Mouse (Mus musculus) kidney, postnatal 0 days (tissue): ENCODE measurements at regions not wholly inside any gene's neighbourhood (a gene's known extent, or its start where the extent isn't known, plus 50 kb on each side); places are given as distances from the start of the nearest gene placed in this dataset.
"Not testable (repeated sequence)": the region's sequence is repeated elsewhere in the genome, so short reads cannot be mapped to it uniquely, and the experiment has no call there.

Source experiments
- ATAC-seq: fragments of 200-750 bp; cut with Nextera tagmentation; replicated peaks from 2 replicates; pipeline ENCODE4 v1.8.0; 2017; ENCODE audit warnings: low read depth, moderate number of reproducible peaks, moderate TSS enrichment, moderate library complexity; ENCODE audit not compliant: low FRiP score
- DNase-seq: peaks from one replicate; pipeline ENCODE4 v3.0.0-alpha.2; 2016; ENCODE audit warnings: low spot score
- H3K27ac ChIP-seq: fragments of 300-500 bp; sonication (generic); 2 replicates; pipeline ENCODE4 v1.5.1; 2014; ENCODE audit warnings: mild to moderate bottlenecking
- H3K27me3 ChIP-seq: fragments of 300-500 bp; sonication (generic); 2 replicates; pipeline ENCODE4 v1.6.1; 2014; ENCODE audit warnings: low read length, mixed read lengths; ENCODE audit not compliant: insufficient read depth
- H3K36me3 ChIP-seq: fragments of 300-500 bp; sonication (generic); 2 replicates; pipeline ENCODE4 v1.6.1; 2014; ENCODE audit warnings: low read length, mixed read lengths; ENCODE audit not compliant: insufficient read depth
- H3K4me1 ChIP-seq: fragments of 300-500 bp; sonication (generic); replicated peaks from 2 replicates; pipeline ENCODE4 v1.6.1; 2014; ENCODE audit warnings: antibody characterized with exemption, low read length, mixed read lengths; ENCODE audit not compliant: insufficient read depth
- H3K4me2 ChIP-seq: fragments of 300-500 bp; sonication (generic); 2 replicates; pipeline ENCODE4 v1.6.1; 2014; ENCODE audit warnings: mild to moderate bottlenecking, low read length, moderate library complexity, mixed read lengths
- H3K4me3 ChIP-seq: fragments of 300-500 bp; sonication (generic); replicated peaks from 2 replicates; pipeline ENCODE4 v1.5.1; 2014; ENCODE audit warnings: low read depth, low read length
- H3K9ac ChIP-seq: fragments of 300-500 bp; sonication (generic); 2 replicates; pipeline ENCODE4 v1.6.1; 2014; ENCODE audit warnings: low read depth, low read length
- H3K9me3 ChIP-seq: fragments of 300-500 bp; sonication (generic); replicated peaks from 2 replicates; pipeline ENCODE4 v1.6.1; 2016; ENCODE audit warnings: low read length, inconsistent platforms, mixed read lengths
- CTCF ChIP-seq: IDR thresholded peaks from 2 replicates; pipeline ENCODE4 v1.5.1; 2016; ENCODE audit warnings: antibody characterized with exemption, low read depth, mild to moderate bottlenecking, moderate library complexity
- WGBS: fragments of 180-500 bp; shearing (Covaris S2); extraction: QIAGEN DNeasy Blood & Tissue Kit; methylation state at CpG from one replicate; pipeline ENCODE4 v1.1.7; 2014; 5-methylcytosine and 5-hydroxymethylcytosine counted together

- H3K27me3 ChIP-seq: no peaks in the 10 kb centered on the region
- no peaks in the 10 kb centered on the region for H3K36me3 ChIP-seq
- no peak overlapping the region for H3K27ac ChIP-seq
- no peak for TF ChIP-seq CTCF
- ATAC-seq: 0 out of 2 replicates have a peak, but pooled peaks have one; percentile 25
- H3K4me3 ChIP-seq: no peak overlapping the region
- 67% methylated on average over 4 of the region's 4 CpGs for WGBS
- DNase-seq: no peak
- no peaks in the 10 kb centered on the region for H3K4me1 ChIP-seq
- no peaks in the 10 kb centered on the region for H3K9me3 ChIP-seq
- H3K9ac ChIP-seq: no peak overlapping the region
- no peak overlapping the region for H3K4me2 ChIP-seq
These were observed 67.0 kb downstream of the Foxa2 start for GRCm38 (mm10) chr2:147979660-147980364.

- Histone ChIP-seq H3K27me3 (no peaks in the 10 kb centered on the region), H3K9me3 (no peaks in the 10 kb centered on the region), H3K4me1 (no peaks in the 10 kb centered on the region), H3K36me3 (no peaks in the 10 kb centered on the region), H3K4me2 (no peak overlapping the region), H3K27ac (no peak overlapping the region), H3K9ac (no peak overlapping the region), H3K4me3 (no peak overlapping the region)
- WGBS: 85% methylated on average over 1 of the region's 1 CpGs
- ATAC-seq: no peak
- TF ChIP-seq CTCF: no peak
- no peak for DNase-seq
These were observed 67.8 kb downstream of the Foxa2 start for GRCm38 (mm10) chr2:147979001-147979400.

DNA sequence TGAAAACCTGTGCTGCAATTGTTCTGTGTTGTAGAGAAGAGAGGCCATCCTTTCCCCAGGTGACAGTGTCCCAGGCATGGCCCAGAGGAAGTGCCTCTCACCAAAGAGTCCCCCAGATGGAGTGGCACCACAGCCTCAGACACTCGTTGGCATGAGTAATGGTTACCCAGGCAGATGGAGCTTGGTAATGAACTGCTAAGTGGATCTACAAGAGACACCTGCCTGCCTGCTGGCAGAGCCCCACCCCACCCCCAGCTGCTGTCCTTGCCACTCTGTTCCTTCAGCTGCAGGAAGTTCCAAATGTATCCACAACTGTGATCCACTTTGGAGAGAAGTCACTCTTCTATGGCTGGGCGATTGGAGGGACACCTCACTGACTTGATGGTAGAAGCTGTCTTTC, 72.0 kb downstream of the Foxa2 start:
- Histone ChIP-seq H3K4me1 (no peaks in the 10 kb centered on the region), H3K4me2 (no peak overlapping the region), H3K9me3 (no peaks in the 10 kb centered on the region), H3K27ac (no peak overlapping the region), H3K27me3 (no peaks in the 10 kb centered on the region), H3K4me3 (no peak overlapping the region), H3K36me3 (no peaks in the 10 kb centered on the region), H3K9ac (no peak overlapping the region)
- WGBS: 54% methylated on average over 2 of the region's 2 CpGs
- no peak for DNase-seq
- ATAC-seq: no peak
- TF ChIP-seq CTCF: no peak

DNA sequence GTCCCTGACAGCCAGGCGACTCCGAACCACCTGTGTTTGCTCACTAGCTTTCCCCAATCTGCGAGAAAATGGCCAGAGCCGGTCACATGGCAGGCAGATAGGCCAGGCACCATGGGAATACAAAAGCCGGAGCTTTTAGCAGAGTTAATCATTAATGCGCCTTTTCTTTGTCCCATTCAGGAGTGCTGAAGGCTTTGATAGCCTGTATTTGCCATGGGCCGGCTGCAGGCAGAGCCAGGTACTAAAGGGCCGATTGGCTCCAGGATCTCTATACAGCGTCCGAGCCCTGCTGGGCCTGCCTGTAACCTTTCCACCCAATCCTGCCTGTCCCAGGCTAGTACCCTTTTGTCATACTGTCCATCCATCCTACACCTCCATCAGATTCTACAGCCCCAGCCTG, 78.1 kb downstream of the Foxa2 start:
- no peaks in the 10 kb centered on the region for H3K36me3 ChIP-seq
- H3K27me3 ChIP-seq: no peaks in the 10 kb centered on the region
- H3K9ac ChIP-seq: no peak overlapping the region
- no peak overlapping the region for H3K4me3 ChIP-seq
- H3K4me2 ChIP-seq: no peak overlapping the region
- no peaks in the 10 kb centered on the region for H3K4me1 ChIP-seq
- ATAC-seq (peak; percentile 61; the same call in 1 of the 2 replicates), DNase-seq (peak; percentile 5)
- no peaks in the 10 kb centered on the region for H3K9me3 ChIP-seq
- no peak for TF ChIP-seq CTCF
- 30% methylated on average over 10 of the region's 10 CpGs for WGBS
- no peak overlapping the region for H3K27ac ChIP-seq

DNA sequence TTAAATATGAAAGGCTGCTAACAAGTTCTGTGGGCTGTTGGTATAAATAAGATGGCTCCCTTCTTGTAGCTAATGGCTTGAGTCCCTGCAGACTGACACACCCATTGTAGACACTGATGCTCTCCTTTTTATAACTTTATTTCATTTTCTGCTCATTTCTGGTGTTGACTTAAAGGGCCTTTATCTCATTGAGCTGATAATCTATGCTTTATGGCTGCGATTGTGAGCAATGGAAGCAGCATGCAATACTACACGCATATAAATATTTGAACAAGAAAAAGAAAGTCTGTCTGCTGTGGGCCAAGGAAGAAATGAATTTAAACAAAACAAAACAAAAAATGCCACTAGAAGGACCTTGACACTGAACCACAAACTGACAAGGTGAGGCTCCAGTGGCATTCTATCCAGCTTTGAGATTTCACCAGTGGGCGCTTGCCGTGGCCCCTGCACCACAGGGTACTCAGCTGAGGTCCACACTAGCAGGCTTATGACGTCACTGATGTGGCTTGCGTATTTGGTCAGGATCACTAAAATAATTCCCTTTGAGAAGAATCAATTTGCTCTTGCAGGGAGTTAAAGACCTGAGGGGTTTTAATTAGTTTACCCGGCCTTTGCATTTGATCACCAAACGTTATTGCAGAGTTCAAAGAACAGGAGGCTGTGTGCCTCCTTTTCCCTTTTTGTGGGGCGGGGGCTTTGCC, 78.8 kb downstream of the Foxa2 start:
- Histone ChIP-seq H3K4me2 (no peak overlapping the region), H3K36me3 (no peaks in the 10 kb centered on the region), H3K27ac (no peak overlapping the region), H3K4me1 (no peaks in the 10 kb centered on the region), H3K9me3 (no peaks in the 10 kb centered on the region), H3K9ac (no peak overlapping the region), H3K4me3 (no peak overlapping the region), H3K27me3 (no peaks in the 10 kb centered on the region)
- ATAC-seq (no peak), DNase-seq (no peak)
- whole genome bisulfite sequencing: 54% methylated on average over 9 of the region's 9 CpGs
- no peak for TF ChIP-seq CTCF

DNA sequence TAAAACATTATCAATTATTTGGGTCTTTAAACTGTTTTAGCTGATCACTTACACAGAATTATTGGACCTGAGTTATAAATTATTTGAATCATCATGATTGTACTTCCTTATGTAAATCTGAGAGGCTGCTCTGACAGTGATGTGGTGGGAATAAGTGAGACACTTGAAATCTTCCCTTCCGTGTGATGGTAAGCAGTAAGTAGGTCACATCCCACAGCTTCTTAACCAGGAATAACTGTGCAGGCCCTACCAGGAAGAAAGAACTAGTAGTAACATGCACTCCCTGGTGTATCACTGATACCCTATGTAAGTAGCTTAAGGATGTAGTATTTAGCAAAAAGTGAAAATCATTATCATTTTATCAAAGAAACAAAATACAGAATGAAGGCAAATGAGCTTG, 83.5 kb downstream of the Foxa2 start:
- ATAC-seq, H3K9me3 ChIP-seq, H3K27ac ChIP-seq, H3K27me3 ChIP-seq, H3K36me3 ChIP-seq, H3K4me3 ChIP-seq, DNase-seq, H3K9ac ChIP-seq, H3K4me2 ChIP-seq, H3K4me1 ChIP-seq: not testable (repeated sequence)
- WGBS: 82% methylated on average over 1 of the region's 1 CpGs
